26 mouse cellular contexts compared by ENCODE assay signal in the genomic region with DNA sequence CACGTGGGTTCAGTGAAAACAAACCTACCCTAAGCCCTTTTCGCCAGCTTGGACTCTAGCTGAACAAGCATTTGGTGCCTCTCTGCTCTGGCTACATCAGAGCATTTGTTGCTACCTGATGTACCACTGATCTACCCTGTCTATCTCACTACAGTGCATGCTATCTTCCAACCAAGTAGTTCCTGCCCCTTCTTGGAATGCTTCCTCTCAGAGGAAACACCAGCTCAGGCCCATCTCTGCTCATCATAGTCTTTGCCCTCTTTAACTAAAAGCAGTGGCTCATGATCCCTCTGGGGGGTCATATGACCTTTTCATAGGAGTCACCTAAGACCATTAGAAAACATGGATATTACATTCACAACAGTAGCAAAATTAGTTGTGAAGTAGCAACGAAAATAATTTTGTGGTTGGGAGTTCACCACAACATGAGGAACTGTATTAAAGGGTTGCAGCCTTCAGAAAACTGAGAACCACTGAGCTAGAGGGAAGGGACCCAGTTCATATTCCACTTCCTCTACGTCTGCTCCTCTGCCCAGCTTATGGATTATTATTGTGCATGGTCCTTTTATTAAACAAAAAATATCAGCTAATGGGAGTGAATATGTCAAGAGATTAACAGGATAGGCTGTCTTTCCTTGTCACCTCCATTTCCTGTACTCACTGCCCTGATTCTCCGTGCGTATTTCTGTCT. TPM values are rescaled to one million over a fixed set of nuclear protein-coding genes. Genes with fewer than 3 reads are reported as not detected.
A peak's percentile ranks its signal among the peaks of the same experiment; 100 is the strongest.
DNase-seq lines count a peak whose midpoint lies in the region; ATAC-seq lines count a peak whose summit lies in the region.
"Had no signal": no experiment of that assay in that cellular context is flagged by ENCODE, and none has a peak within 500 bp of the region (broad histone marks: within the 10 kb centered on the region; RNA-seq: fewer than 3 reads in every experiment).

No protein-coding gene starts in this region.

- no peaks in the 10 kb centered on the region for H3K36me3 ChIP-seq in midbrain, embryonic 11.5 days (ENCODE audit: control insufficient read depth, insufficient read depth, low read length)
- no peaks in the 10 kb centered on the region for H3K36me3 ChIP-seq in midbrain, embryonic 10.5 days
- H3K36me3 ChIP-seq: embryonic facial prominence, embryonic 13.5 days; embryonic facial prominence, embryonic 15.5 days; forebrain, embryonic 10.5 days; forebrain, embryonic 12.5 days had no signal

- no peak overlapping the region for H3K4me3 ChIP-seq in midbrain, embryonic 11.5 days (ENCODE audit: low read depth, low read length)
- no peak overlapping the region for H3K4me3 ChIP-seq in midbrain, embryonic 10.5 days
- H3K4me3 ChIP-seq: embryonic facial prominence, embryonic 13.5 days; embryonic facial prominence, embryonic 15.5 days; erythroblast, embryonic 14.5 days; forebrain, embryonic 10.5 days; forebrain, embryonic 12.5 days had no signal

- no peak for ATAC-seq in midbrain, embryonic 11.5 days (ENCODE audit: low FRiP score)
- ATAC-seq in granulocyte monocyte progenitor cell, adult 5-6 weeks (replicated peaks; ENCODE audit: poor library complexity, severe bottlenecking): peak; percentile 81
- ATAC-seq in megakaryocyte, adult 5-6 weeks (ENCODE audit: poor library complexity, severe bottlenecking): peak; percentile 83
- ATAC-seq: CD4-positive, CD25-positive, alpha-beta regulatory T cell, adult 4 months; forebrain, embryonic 14.5 days; forebrain, embryonic 16.5 days had no signal

- H3K4me2 ChIP-seq in midbrain, embryonic 11.5 days: no peak overlapping the region
- H3K4me2 ChIP-seq: embryonic facial prominence, embryonic 13.5 days; embryonic facial prominence, embryonic 15.5 days; forebrain, embryonic 12.5 days had no signal

- H3K9ac ChIP-seq in midbrain, embryonic 11.5 days (ENCODE audit: low read length): no peak overlapping the region
- H3K9ac ChIP-seq: embryonic facial prominence, embryonic 13.5 days; embryonic facial prominence, embryonic 15.5 days; forebrain, embryonic 12.5 days had no signal

- WGBS in midbrain, embryonic 11.5 days: 77% methylated on average over 6 of the region's 6 CpGs
- WGBS in midbrain, embryonic 10.5 days: 78% methylated on average over 6 of the region's 6 CpGs

- DNase-seq in midbrain, embryonic 11.5 days (ENCODE audit: low spot score, missing footprints): peak; percentile 23
- no peak for DNase-seq in midbrain, embryonic 10.5 days (ENCODE audit: low spot score)
- DNase-seq in cerebellum, adult 11 months: no peak
- DNase-seq in right cerebral cortex, postnatal 36 days (ENCODE audit: low spot score in 2 of 2): no peak
- no peak for DNase-seq in layer of hippocampus, postnatal 14 days (ENCODE audit: low spot score in 2 of 2)
- DNase-seq: adrenal gland, adult 2 months; adrenal gland, postnatal 10 days; adrenal gland, postnatal 25 days; B cell, adult 2 months; cerebellum, adult 11-12 months; cerebellum, adult 2 months; cerebellum, adult 9-10 months; cerebellum, postnatal 10 days; cerebellum, postnatal 25 days; embryo, embryonic 11 days had no signal

- H3K27ac ChIP-seq in midbrain, embryonic 11.5 days (ENCODE audit: low read depth, low read length): no peak overlapping the region
- H3K27ac ChIP-seq in midbrain, embryonic 10.5 days (replicated peaks): no peak overlapping the region
- H3K27ac ChIP-seq: embryonic facial prominence, embryonic 13.5 days; embryonic facial prominence, embryonic 15.5 days; forebrain, embryonic 10.5 days; forebrain, embryonic 12.5 days had no signal

- no peaks in the 10 kb centered on the region for H3K4me1 ChIP-seq in midbrain, embryonic 11.5 days (ENCODE audit: control insufficient read depth, insufficient read depth, low read length)
- 0 out of 2 replicates have a peak, but pooled peaks cover 5% of the 10 kb centered on the region for H3K4me1 ChIP-seq in midbrain, embryonic 10.5 days
- H3K4me1 ChIP-seq: embryonic facial prominence, embryonic 13.5 days; embryonic facial prominence, embryonic 15.5 days; forebrain, embryonic 12.5 days had no signal

- peaks cover 7% of the 10 kb centered on the region; the same call in 1 of the 2 replicates for H3K9me3 ChIP-seq in midbrain, embryonic 11.5 days (ENCODE audit: control insufficient read depth, low read length)
- H3K9me3 ChIP-seq in midbrain, embryonic 10.5 days (replicated peaks): peaks cover 7% of the 10 kb centered on the region

- H3K27me3 ChIP-seq in midbrain, embryonic 11.5 days (ENCODE audit: control insufficient read depth, insufficient read depth, low read length): no peaks in the 10 kb centered on the region
- H3K27me3 ChIP-seq in midbrain, embryonic 10.5 days (ENCODE audit: low read depth, poor library complexity, severe bottlenecking): no peaks in the 10 kb centered on the region
- H3K27me3 ChIP-seq: embryonic facial prominence, embryonic 13.5 days; embryonic facial prominence, embryonic 15.5 days; forebrain, embryonic 12.5 days had no signal

RNA-seq across cellular contexts. Expression of a gene that starts 9.7 kb away (rescaled TPM):
- 2.4 and 3.1 TPM in 2 replicates for polyA plus RNA-seq in midbrain, embryonic 11.5 days (2014; fragmentation: Nextera tagmentation; extraction: Ambion mirVana)
- polyA plus RNA-seq in midbrain, embryonic 10.5 days (2016; fragmentation: Nextera tagmentation; extraction: Ambion mirVana): 1.9 and 2.9 TPM in 2 replicates
- total RNA-seq in granulocyte monocyte progenitor cell, adult 5-6 weeks (2014; fragmentation: Nextera tagmentation): 1.9 and 5.3 TPM in 2 replicates
- 3.1 and 3.7 TPM in 2 replicates for total RNA-seq in granulocyte monocyte progenitor cell, adult 5-6 weeks (2017)
- 0.09 TPM in 1 of 2 replicates, not detected in the other for total RNA-seq in megakaryocyte, adult 5-6 weeks (2015)
- not detected in 2 replicates for total RNA-seq in megakaryocyte, adult 5-6 weeks (2017)
- 10 to 100 TPM; 40.4 to 44.9 TPM for total RNA-seq in layer of hippocampus, postnatal 14 days (2021)
- total RNA-seq: MEL had no signal
- polyA plus RNA-seq: CD4-positive, CD25-positive, alpha-beta regulatory T cell, adult 4 months; erythroblast, embryonic 14.5 days had no signal

Comparison
In these comparisons a context has a peak if more than half of its experiments do, and no peak if none do; other contexts are left out.
1. RNA of a gene that starts 9.7 kb away (total RNA-seq): 40.4 to 44.9 TPM in layer of hippocampus, postnatal 14 days; 1.9 to 5.3 TPM in granulocyte monocyte progenitor cell, adult 5-6 weeks and 0.09 TPM in megakaryocyte, adult 5-6 weeks; every median in the first group is over 4 times any median in the second.